Mouse (Mus musculus) forebrain, embryonic 14.5 days (tissue): ENCODE measurements around the gene Lgr6. TPM values are rescaled to one million over a fixed set of nuclear protein-coding genes. Genes with fewer than 3 reads are reported as not detected.

ENCODE experiments used
- ATAC-seq: fragments of 200-750 bp; cut with Nextera tagmentation; 2 replicates; pipeline ENCODE4 v1.8.0; 2017; ENCODE audit warnings: mild to moderate bottlenecking, moderate library complexity
- DNase-seq: peaks from one replicate; pipeline ENCODE4 v3.0.0-alpha.2; 2015; ENCODE audit warnings: low spot score
- H3K27ac ChIP-seq: fragments of 300-500 bp; sonication (generic); 2 replicates; pipeline ENCODE4 v1.5.1; 2014; ENCODE audit warnings: low read depth, mild to moderate bottlenecking, control low read depth, low read length, moderate library complexity
- H3K27me3 ChIP-seq: fragments of 300-500 bp; sonication (generic); replicated peaks from 2 replicates; pipeline ENCODE4 v1.6.1; 2014; ENCODE audit warnings: low read length, control low read depth, mixed read lengths; ENCODE audit not compliant: control insufficient read depth, insufficient read depth
- H3K36me3 ChIP-seq: fragments of 300-500 bp; sonication (generic); 2 replicates; pipeline ENCODE4 v1.6.1; 2014; ENCODE audit warnings: low read length, control low read depth; ENCODE audit not compliant: control insufficient read depth, insufficient read depth
- H3K4me1 ChIP-seq: fragments of 300-500 bp; sonication (generic); 2 replicates; pipeline ENCODE4 v1.6.1; 2014; ENCODE audit warnings: antibody characterized with exemption, low read length, control low read depth; ENCODE audit not compliant: control insufficient read depth, insufficient read depth
- H3K4me2 ChIP-seq: fragments of 300-500 bp; sonication (generic); 2 replicates; pipeline ENCODE4 v1.6.1; 2014; ENCODE audit warnings: mild to moderate bottlenecking, control low read depth, low read length
- H3K4me3 ChIP-seq: fragments of 300-500 bp; sonication (generic); 2 replicates; pipeline ENCODE4 v1.5.1; 2014; ENCODE audit warnings: low read depth, low read length, control low read depth
- H3K9ac ChIP-seq: fragments of 300-500 bp; sonication (generic); 2 replicates; pipeline ENCODE4 v1.6.1; 2014; ENCODE audit warnings: mild to moderate bottlenecking, low read length, control low read depth, moderate library complexity
- H3K9me3 ChIP-seq: fragments of 300-500 bp; sonication (generic); replicated peaks from 2 replicates; pipeline ENCODE4 v1.6.1; 2016; ENCODE audit warnings: low read length, control low read depth, mixed read lengths; ENCODE audit not compliant: control insufficient read depth
- WGBS: fragments of 180-500 bp; shearing (Covaris S2); extraction: QIAGEN DNeasy Blood & Tissue Kit; methylation state at CpG from one replicate; pipeline ENCODE4 v1.1.7; 2014; 5-methylcytosine and 5-hydroxymethylcytosine counted together
- polyA plus RNA-seq: library from polyadenylated mRNA; unstranded; fragments of >200 nt; fragmentation: Nextera tagmentation; extraction: Ambion mirVana; gene quantifications from 2 replicates; pipeline ENCODE4 v1.2.1, GENCODE M21; 2014

Gene Lgr6
- polyA plus RNA-seq, 1 experiment from 2014 or later = 0.48 TPM

DNA sequence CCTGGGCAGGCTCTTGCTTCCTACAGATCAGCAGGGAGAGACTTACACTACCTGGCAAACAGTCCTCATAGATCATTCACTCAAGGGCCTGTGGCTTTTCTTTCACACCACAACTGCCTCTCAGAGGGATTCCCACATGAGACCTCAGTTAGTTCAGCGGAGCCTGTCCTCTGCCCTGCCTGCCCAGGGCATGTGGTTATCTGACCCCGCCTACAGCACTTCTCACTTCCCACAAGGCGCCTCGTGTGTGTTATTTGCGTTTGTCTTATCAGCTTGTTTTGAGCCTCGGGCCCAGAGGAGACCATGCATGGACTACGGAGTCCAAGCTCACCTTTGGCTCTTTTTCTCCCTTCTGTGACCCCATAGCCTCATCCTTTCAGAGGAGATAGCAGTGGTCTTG is 9.9 kb downstream of the Lgr6 start:
- H3K4me1 ChIP-seq = 0 out of 2 replicates have a peak, but pooled peaks cover 3% of the 10 kb centered on the region
- 72% methylated on average over 7 of the region's 7 CpGs for WGBS
- H3K4me2 ChIP-seq = no peak overlapping the region
- ATAC-seq = no peak
- no peak overlapping the region for H3K9ac ChIP-seq
- no peaks in the 10 kb centered on the region for H3K27me3 ChIP-seq
- H3K4me3 ChIP-seq = no peak overlapping the region
- H3K27ac ChIP-seq = no peak overlapping the region
- DNase-seq = no peak
- no peaks in the 10 kb centered on the region for H3K9me3 ChIP-seq
- no peaks in the 10 kb centered on the region for H3K36me3 ChIP-seq

DNA sequence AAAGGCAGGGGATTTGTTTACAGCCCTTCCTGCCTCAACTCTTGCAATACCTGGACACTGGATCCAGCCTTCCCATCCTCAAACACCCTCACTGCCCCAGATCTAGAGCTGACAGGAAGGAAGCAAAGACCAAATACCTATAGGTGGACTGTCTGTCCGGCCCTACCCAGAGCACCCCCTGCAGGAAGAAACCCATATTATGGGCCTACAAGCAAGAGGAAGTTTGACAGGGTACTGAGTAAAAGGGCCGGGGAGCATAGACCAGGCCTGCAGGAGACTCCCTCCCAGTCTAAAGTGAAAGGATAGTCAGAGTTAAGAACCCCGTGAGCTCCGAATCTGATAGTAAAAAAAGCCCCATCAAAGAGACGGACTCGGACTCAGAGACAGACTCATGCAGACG is 10.4 kb downstream of the Lgr6 start:
- Histone ChIP-seq H3K4me3 (no peak overlapping the region), H3K9me3 (no peaks in the 10 kb centered on the region), H3K36me3 (no peaks in the 10 kb centered on the region), H3K9ac (no peak overlapping the region), H3K27me3 (no peaks in the 10 kb centered on the region), H3K4me2 (no peak overlapping the region), H3K4me1 (0 out of 2 replicates have a peak, but pooled peaks cover 3% of the 10 kb centered on the region), H3K27ac (no peak overlapping the region)
- 75% methylated on average over 7 of the region's 7 CpGs for WGBS
- ATAC-seq (no peak), DNase-seq (no peak)

DNA sequence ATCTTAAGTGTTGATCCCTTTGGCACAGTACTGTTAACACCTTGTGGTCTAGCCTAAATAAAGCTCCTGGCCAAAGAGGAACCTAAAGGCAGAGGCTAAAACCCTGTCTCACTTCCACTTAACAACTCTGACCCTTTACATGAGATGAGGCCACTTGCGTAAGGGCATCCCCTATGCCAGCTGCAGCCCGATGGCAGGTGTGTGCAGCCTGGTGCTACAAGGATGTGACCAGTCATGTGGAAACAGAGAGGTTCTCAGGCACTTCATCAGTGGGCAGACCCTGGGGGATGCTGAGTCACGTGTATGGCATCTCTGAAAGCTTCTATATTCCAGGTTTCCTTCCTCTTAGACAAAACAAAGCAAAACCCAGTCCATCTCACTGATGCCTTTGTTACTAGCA is 14.2 kb downstream of the Lgr6 start:
- H3K4me1 ChIP-seq = no peaks in the 10 kb centered on the region
- no peaks in the 10 kb centered on the region for H3K9me3 ChIP-seq
- H3K9ac ChIP-seq = no peak overlapping the region
- ATAC-seq (no peak), DNase-seq (no peak)
- no peak overlapping the region for H3K27ac ChIP-seq
- H3K4me2 ChIP-seq = no peak overlapping the region
- WGBS = 75% methylated on average over 3 of the region's 3 CpGs
- no peak overlapping the region for H3K4me3 ChIP-seq
- no peaks in the 10 kb centered on the region for H3K36me3 ChIP-seq
- H3K27me3 ChIP-seq = no peaks in the 10 kb centered on the region

- WGBS = 70% methylated on average over 10 of the region's 10 CpGs
Measured at GRCm38 (mm10) chr1:135089626-135090025, 15.4 kb downstream of the Lgr6 start.

GRCm38 (mm10) chr1:135087414-135087813 is 17.7 kb downstream of the Lgr6 start:
- Histone ChIP-seq H3K36me3 (no peaks in the 10 kb centered on the region), H3K9ac (no peak overlapping the region), H3K4me1 (no peaks in the 10 kb centered on the region), H3K27ac (no peak overlapping the region), H3K4me2 (no peak overlapping the region), H3K4me3 (no peak overlapping the region), H3K9me3 (no peaks in the 10 kb centered on the region), H3K27me3 (peaks cover 5% of the 10 kb centered on the region; the same call in 1 of the 2 replicates)
- ATAC-seq (no peak), DNase-seq (no peak)
- WGBS = 57% methylated on average over 1 of the region's 1 CpGs

More at GRCm38 (mm10) chr1:135089626-135090025, 15.4 kb downstream of the Lgr6 start:
- no peak overlapping the region for H3K27ac ChIP-seq
- H3K4me2 ChIP-seq = no peak overlapping the region
- H3K9ac ChIP-seq = no peak overlapping the region
- no peak for ATAC-seq
- H3K36me3 ChIP-seq = no peaks in the 10 kb centered on the region
- no peak overlapping the region for H3K4me3 ChIP-seq
- H3K4me1 ChIP-seq = no peaks in the 10 kb centered on the region
- peaks cover 5% of the 10 kb centered on the region; the same call in 1 of the 2 replicates for H3K27me3 ChIP-seq
- peak; percentile 28 for DNase-seq
- no peaks in the 10 kb centered on the region for H3K9me3 ChIP-seq

GRCm38 (mm10) chr1:135086015-135086414 is 19.1 kb downstream of the Lgr6 start:
- no peaks in the 10 kb centered on the region for H3K4me1 ChIP-seq
- H3K4me3 ChIP-seq = no peak overlapping the region
- H3K4me2 ChIP-seq = no peak overlapping the region
- peaks cover 5% of the 10 kb centered on the region; the same call in 1 of the 2 replicates for H3K27me3 ChIP-seq
- no peak for DNase-seq
- no peak for ATAC-seq
- H3K9ac ChIP-seq = no peak overlapping the region
- no peak overlapping the region for H3K27ac ChIP-seq
- 45% methylated on average over 7 of the region's 7 CpGs for WGBS
- H3K9me3 ChIP-seq = no peaks in the 10 kb centered on the region
- H3K36me3 ChIP-seq = no peaks in the 10 kb centered on the region

DNA sequence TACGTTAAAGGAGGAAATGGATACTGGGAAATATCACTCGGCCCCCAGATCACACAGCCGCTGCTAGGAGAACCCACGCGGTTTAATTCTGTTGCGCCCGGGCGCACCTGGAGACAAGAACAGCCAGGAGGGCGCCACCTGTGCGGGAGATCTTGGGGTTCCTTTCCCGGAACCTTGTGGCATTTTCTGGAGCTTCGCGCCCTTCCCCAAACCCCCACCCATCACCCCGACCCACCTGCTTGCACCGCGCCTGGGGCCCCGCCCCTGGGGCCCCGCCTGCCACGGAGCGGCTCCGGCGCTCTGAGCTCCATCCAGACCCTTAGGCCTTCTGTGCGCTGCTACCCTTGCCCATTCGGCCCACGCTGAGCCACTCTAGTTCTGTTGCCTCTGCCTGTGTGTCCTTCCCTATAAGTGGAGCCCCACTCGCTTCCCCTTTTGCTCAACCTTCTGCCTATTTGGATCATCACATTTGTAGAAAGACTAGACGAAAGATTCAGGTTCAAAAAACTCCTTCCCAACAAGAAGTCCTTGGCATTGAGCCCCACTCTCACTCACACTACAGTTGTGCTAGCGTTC is 19.7 kb downstream of the Lgr6 start:
- DNase-seq (no peak), ATAC-seq (no peak)
- Histone ChIP-seq H3K9me3 (no peaks in the 10 kb centered on the region), H3K27ac (no peak overlapping the region), H3K9ac (no peak overlapping the region), H3K4me2 (no peak overlapping the region), H3K4me3 (no peak overlapping the region), H3K36me3 (no peaks in the 10 kb centered on the region), H3K4me1 (no peaks in the 10 kb centered on the region), H3K27me3 (peaks cover 5% of the 10 kb centered on the region; the same call in 1 of the 2 replicates)
- 17% methylated on average over 28 of the region's 28 CpGs for WGBS

- Histone ChIP-seq H3K27ac (no peak overlapping the region), H3K36me3 (no peaks in the 10 kb centered on the region), H3K9ac (no peak overlapping the region), H3K4me2 (no peak overlapping the region), H3K9me3 (no peaks in the 10 kb centered on the region), H3K27me3 (peaks cover 5% of the 10 kb centered on the region; the same call in 1 of the 2 replicates), H3K4me3 (no peak overlapping the region), H3K4me1 (no peaks in the 10 kb centered on the region)
- DNase-seq (no peak), ATAC-seq (no peak)
- WGBS = 54% methylated on average over 9 of the region's 9 CpGs
Measured at GRCm38 (mm10) chr1:135083465-135083864, 21.6 kb downstream of the Lgr6 start.

DNA sequence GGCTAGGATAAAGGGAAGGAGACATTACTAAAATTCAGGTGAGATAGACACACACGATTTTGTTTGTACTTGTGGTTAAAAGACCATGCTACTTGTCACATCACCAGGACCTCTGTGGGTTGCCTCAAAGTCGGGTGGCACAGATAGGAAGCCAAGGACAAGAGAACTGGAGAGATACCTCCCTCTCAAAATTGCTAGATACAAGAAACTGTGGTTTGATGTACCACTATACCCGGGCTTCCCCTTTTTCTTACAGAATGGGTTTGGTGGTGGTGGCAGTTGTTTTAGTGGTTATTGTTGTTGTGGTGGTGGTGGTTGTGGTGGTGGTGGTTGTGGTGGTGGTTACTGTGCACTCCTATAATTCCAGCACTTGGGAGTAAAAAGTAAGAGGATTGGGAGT is 22.8 kb downstream of the Lgr6 start:
- WGBS = 69% methylated on average over 3 of the region's 3 CpGs
- no peak overlapping the region for H3K4me3 ChIP-seq
- H3K4me2 ChIP-seq = no peak overlapping the region
- no peaks in the 10 kb centered on the region for H3K36me3 ChIP-seq
- peaks cover 5% of the 10 kb centered on the region; the same call in 1 of the 2 replicates for H3K27me3 ChIP-seq
- no peaks in the 10 kb centered on the region for H3K9me3 ChIP-seq
- H3K27ac ChIP-seq = no peak overlapping the region
- ATAC-seq = no peak
- DNase-seq = no peak
- no peak overlapping the region for H3K9ac ChIP-seq
- H3K4me1 ChIP-seq = no peaks in the 10 kb centered on the region
